Mouse (Mus musculus) ES-Bruce4 (cell line): ENCODE results near the gene Lgi1. TPM values are rescaled to one million over a fixed set of nuclear protein-coding genes. Genes with fewer than 3 reads are reported as not detected.

Experiments used
- H3K27ac ChIP-seq: 2 replicates; pipeline ENCODE4 v1.5.1; 2012; ENCODE audit warnings: low read length, inconsistent platforms; ENCODE audit not compliant: insufficient read depth
- H3K27me3 ChIP-seq: 2 replicates; pipeline ENCODE4 v1.6.1; 2012; ENCODE audit warnings: mild to moderate bottlenecking, low read length, inconsistent platforms; ENCODE audit not compliant: control insufficient read depth, poor library complexity, insufficient read depth, severe bottlenecking
- H3K36me3 ChIP-seq: 2 replicates; pipeline ENCODE4 v1.6.1; 2012; ENCODE audit warnings: inconsistent platforms, mild to moderate bottlenecking, low read length, moderate library complexity; ENCODE audit not compliant: control insufficient read depth, poor library complexity, insufficient read depth, severe bottlenecking
- H3K4me1 ChIP-seq: one replicate; pipeline ENCODE4 v1.8.1; 2011; ENCODE audit warnings: low read length; ENCODE audit not compliant: control insufficient read depth, insufficient read depth
- H3K4me3 ChIP-seq: 2 replicates; pipeline ENCODE4 v1.5.1; 2011; ENCODE audit warnings: low read depth, mild to moderate bottlenecking, low read length
- H3K9ac ChIP-seq: 2 replicates; pipeline ENCODE4 v1.6.1; 2012; ENCODE audit warnings: low read depth, mild to moderate bottlenecking, inconsistent platforms; ENCODE audit not compliant: poor library complexity, severe bottlenecking
- H3K9me3 ChIP-seq: replicated peaks from 2 replicates; pipeline ENCODE4 v1.6.1; 2012; ENCODE audit warnings: mild to moderate bottlenecking, low read length, inconsistent platforms; ENCODE audit not compliant: control insufficient read depth, poor library complexity, insufficient read depth, severe bottlenecking
- CTCF ChIP-seq: IDR thresholded peaks from one replicate; pipeline ENCODE4 v1.8.1; 2011; ENCODE audit warnings: low read depth, low read length
- EP300 ChIP-seq: IDR thresholded peaks from 2 replicates; pipeline ENCODE4 v1.6.1; 2011; ENCODE audit warnings: low read depth, low read length; ENCODE audit not compliant: insufficient read depth
- POLR2A ChIP-seq: IDR thresholded peaks from one replicate; pipeline ENCODE4 v1.8.1; 2011; ENCODE audit warnings: low read length; ENCODE audit not compliant: insufficient read depth
- polyA plus RNA-seq: library from polyadenylated mRNA; stranded (reverse); fragments of >200 nt; gene quantifications from 2 replicates; pipeline ENCODE4 v1.2.4, GENCODE M21; 2011; ENCODE audit warnings: low read depth; ENCODE audit not compliant: missing spikeins, insufficient read depth, insufficient read length

Lgi1 gene
- polyA plus RNA-seq, 1 experiment = 32.6 TPM

DNA sequence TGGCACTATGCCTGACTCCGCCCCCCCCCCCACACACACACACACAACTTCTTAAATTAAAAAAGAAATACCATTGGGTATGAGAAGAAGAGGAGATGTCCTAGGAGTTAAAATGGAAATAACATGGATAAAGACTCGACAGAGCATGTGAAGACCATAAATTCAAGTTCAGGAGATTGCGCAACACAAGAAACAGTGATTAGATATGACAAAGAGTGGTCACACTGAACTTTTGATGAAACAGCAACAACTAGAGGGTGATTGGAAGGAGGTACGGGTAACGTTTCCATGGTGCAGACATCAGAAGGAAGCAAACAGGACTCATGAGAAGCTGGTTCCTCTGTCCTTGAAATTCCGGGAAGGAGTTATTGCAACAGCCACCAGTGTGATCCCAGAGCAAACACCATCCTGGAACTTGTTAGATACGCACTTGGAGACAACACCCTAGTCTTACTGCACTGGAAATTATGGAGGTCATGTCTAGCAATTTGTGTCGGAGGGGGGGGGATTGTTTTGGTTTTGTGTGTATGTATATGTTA lies 22.0 kb upstream of the Lgi1 start:
- TF ChIP-seq CTCF (no peak), POLR2A (no peak), EP300 (no peak)
- Histone ChIP-seq H3K4me1 (no peaks in the 10 kb centered on the region), H3K9me3 (no peaks in the 10 kb centered on the region), H3K36me3 (no peaks in the 10 kb centered on the region), H3K27ac (no peak overlapping the region), H3K27me3 (no peaks in the 10 kb centered on the region), H3K9ac (no peak overlapping the region), H3K4me3 (no peak overlapping the region)

DNA sequence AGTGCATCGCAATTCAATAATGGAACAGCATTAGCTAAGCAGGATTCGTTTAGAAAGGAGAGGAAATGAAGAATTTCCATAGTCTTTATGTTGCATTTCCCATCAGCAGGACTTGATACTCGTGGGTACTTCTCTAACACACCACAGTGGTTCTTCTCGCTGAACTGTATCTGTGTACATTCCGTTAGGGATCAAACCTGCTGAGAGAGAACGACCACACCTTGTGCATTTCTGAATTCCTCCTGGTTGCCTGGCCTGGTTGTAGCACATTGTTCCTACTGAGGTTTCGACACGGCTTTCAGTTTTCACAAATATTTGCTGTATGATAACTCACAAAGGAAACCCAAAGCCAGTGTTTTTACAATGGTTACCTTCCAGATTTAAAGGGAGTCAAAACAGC lies 19.6 kb upstream of the Lgi1 start:
- H3K9ac ChIP-seq = no peak overlapping the region
- H3K4me3 ChIP-seq = no peak overlapping the region
- TF ChIP-seq CTCF (no peak), POLR2A (no peak), EP300 (no peak)
- no peaks in the 10 kb centered on the region for H3K36me3 ChIP-seq
- H3K4me1 ChIP-seq = no peaks in the 10 kb centered on the region
- H3K27ac ChIP-seq = no peak overlapping the region
- H3K27me3 ChIP-seq = no peaks in the 10 kb centered on the region
- no peaks in the 10 kb centered on the region for H3K9me3 ChIP-seq

DNA sequence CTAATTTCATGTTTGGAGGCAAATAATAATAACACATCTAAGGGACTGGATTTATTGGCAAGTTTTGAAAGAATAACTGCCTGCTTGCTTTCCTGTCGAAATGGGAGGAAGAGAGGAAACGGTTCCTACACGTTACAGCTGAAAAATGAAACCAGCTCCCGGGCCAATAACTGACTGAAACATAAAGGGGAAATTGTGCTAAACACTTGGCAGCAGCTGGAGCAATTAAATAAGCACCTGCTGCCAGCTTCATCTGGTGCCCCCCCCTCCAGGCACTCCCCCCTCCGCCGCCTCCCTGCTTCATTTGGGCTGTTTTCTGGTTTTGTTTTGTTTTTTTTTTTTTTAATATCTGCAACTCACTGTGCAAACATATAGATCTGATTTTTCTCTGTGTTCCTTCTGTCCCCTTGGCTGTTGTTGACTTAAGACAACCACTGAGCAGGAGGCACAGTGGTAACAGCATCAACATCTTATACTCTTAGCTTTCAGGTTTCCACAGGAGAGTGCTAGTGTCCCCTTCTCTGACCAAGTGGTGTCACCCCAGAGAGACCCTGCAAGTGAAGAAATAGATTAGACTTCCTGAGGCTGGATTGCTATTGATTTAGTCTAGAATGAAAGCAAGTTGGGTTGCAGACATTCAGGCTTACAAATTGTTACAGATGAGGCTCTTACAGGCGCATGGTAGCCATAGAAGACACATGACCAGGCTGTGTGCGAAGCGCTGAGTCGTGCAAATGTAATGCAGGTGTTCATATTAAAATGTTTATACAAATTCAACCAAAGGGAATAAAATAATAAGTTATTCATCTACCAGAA lies 18.8 kb upstream of the Lgi1 start:
- H3K9me3 ChIP-seq = no peaks in the 10 kb centered on the region
- no peaks in the 10 kb centered on the region for H3K27me3 ChIP-seq
- H3K4me3 ChIP-seq = no peak overlapping the region
- no peaks in the 10 kb centered on the region for H3K4me1 ChIP-seq
- no peak for TF ChIP-seq CTCF
- TF ChIP-seq EP300 = no peak
- TF ChIP-seq POLR2A = no peak
- no peak overlapping the region for H3K27ac ChIP-seq
- H3K9ac ChIP-seq = no peak overlapping the region
- no peaks in the 10 kb centered on the region for H3K36me3 ChIP-seq

DNA sequence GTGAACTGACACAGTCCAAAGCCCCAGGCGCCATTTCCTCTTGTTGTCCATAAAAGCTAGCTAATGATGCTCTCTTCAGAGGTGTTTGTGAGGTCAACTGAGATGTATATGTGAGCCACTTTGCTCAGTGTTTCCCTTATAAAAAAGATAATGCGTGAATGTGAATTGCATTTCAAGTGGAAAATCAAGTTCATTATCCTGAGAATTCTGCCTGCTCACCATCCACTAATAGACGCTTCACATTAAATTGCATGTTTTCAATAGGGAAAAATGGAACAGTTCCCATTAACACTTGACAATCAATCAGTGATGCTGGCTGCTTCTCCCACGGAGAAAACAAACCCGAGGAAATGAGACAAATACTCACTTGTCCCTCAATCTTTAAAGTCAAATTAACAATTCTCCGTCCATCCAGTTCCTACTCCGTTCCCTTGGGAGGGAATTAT lies 18.1 kb upstream of the Lgi1 start:
- Histone ChIP-seq H3K9ac (no peak overlapping the region), H3K27ac (no peak overlapping the region), H3K4me1 (no peaks in the 10 kb centered on the region), H3K4me3 (no peak overlapping the region), H3K9me3 (no peaks in the 10 kb centered on the region), H3K36me3 (no peaks in the 10 kb centered on the region), H3K27me3 (no peaks in the 10 kb centered on the region)
- TF ChIP-seq CTCF (no peak), EP300 (no peak), POLR2A (no peak)

DNA sequence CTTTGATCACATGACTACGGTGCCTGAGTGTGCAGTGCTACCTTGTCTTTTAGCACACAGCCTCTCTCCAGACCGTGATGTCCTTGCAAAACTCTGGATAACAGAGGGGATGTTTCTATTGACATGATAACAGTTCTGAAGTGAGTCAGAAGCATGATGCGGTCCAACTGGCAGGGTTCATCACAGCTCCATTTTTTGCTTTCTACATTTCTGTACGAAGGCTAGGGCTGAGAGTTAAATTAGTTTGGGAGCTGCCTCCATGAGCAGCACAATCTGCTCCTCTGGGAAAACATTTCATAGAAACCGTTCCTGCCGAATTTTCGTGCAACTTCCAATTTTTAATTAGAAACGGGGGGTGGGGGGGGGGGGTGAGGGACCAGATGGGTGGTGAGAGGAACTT lies 14.7 kb upstream of the Lgi1 start:
- H3K9ac ChIP-seq = no peak overlapping the region
- no peak for TF ChIP-seq POLR2A
- no peak for TF ChIP-seq EP300
- no peak for TF ChIP-seq CTCF

DNA sequence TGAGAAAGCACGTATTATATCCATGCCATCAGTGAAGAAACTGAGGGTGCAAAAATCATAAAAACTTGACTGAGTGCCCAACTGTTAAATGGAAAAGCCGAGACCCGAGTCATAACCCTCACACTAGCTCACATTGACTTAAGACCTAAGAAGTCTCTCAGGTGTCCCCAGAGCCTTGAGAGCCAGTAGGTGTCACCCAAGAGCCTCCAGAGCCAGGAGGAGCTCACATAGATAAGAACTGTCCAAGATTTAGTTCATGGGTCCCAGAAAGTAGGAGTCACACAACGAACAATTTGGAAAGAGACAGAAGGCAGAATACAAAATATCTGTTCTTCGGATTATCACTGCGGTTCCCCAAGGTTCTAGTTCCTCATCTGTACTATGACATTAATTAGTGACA lies 10.5 kb upstream of the Lgi1 start:
- TF ChIP-seq POLR2A (no peak), EP300 (no peak), CTCF (peak; percentile 64)
- Histone ChIP-seq H3K9me3 (no peaks in the 10 kb centered on the region), H3K4me1 (no peaks in the 10 kb centered on the region), H3K36me3 (no peaks in the 10 kb centered on the region), H3K9ac (no peak overlapping the region), H3K4me3 (no peak overlapping the region), H3K27ac (no peak overlapping the region), H3K27me3 (no peaks in the 10 kb centered on the region)

More for the DNA sequence above, 14.7 kb upstream of the Lgi1 start:
- no peaks in the 10 kb centered on the region for H3K27me3 ChIP-seq
- H3K4me1 ChIP-seq = no peaks in the 10 kb centered on the region
- H3K36me3 ChIP-seq = no peaks in the 10 kb centered on the region
- H3K4me3 ChIP-seq = no peak overlapping the region
- no peak overlapping the region for H3K27ac ChIP-seq
- H3K9me3 ChIP-seq = no peaks in the 10 kb centered on the region
